Mouse (Mus musculus): Measurements from ENCODE around the gene Cd27. TPM values are rescaled to one million over a fixed set of nuclear protein-coding genes. Genes with fewer than 3 reads are reported as not detected.
A peak's percentile ranks its signal among the peaks of the same experiment; 100 is the strongest.

Gene Cd27
- polyA plus RNA-seq, 1 experiment from 2014 or later, result 0.24 TPM

- DNase-seq (ENCODE audit: low spot score) (no peak), ATAC-seq (no peak)
- H3K9me3 ChIP-seq (replicated peaks; ENCODE audit: control insufficient read depth, low read length), result no peaks in the 10 kb centered on the region
- no peak overlapping the region for H3K4me3 ChIP-seq (ENCODE audit: low read depth, low read length)
- WGBS, result 87% methylated on average over 6 of the region's 6 CpGs
- 0 out of 2 replicates have a peak, but pooled peaks cover 3% of the 10 kb centered on the region for H3K27me3 ChIP-seq (replicated peaks; ENCODE audit: control insufficient read depth, insufficient read depth, low read length)
- H3K36me3 ChIP-seq (ENCODE audit: control insufficient read depth, insufficient read depth, low read length), result no peaks in the 10 kb centered on the region
- H3K4me1 ChIP-seq (ENCODE audit: control insufficient read depth, insufficient read depth, low read length), result peaks cover 4% of the 10 kb centered on the region; the same call in 1 of the 2 replicates
- H3K4me2 ChIP-seq (ENCODE audit: low read length), result no peak overlapping the region
- no peak overlapping the region for H3K27ac ChIP-seq (ENCODE audit: low read depth, low read length)
- no peak overlapping the region for H3K9ac ChIP-seq (ENCODE audit: low read length)
These were observed 23.1 kb downstream of the Cd27 start for GRCm38 (mm10) chr6:125213715-125214114.

DNA sequence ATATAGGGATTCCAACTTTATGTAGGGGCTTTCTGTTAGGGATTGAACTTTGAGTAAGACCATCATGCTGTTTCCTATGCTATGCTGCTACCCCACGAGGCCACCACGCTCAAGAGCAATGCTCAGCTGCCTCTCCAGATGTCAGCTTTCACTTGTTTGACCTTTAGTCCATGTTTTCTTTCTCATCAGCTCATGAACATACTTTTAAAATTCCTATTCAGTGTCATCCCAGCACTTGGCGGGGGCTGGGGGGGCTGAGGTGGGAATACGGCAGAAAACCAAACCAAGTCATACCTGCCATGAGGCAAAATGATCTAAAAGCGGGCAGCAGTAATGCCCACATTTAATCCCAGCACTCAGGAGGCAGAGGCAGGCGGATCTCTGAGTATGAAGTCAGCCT is 23.7 kb downstream of the Cd27 start:
- Histone ChIP-seq H3K27ac (ENCODE audit: low read depth, low read length) (no peak overlapping the region), H3K4me1 (ENCODE audit: control insufficient read depth, insufficient read depth, low read length) (peaks cover 4% of the 10 kb centered on the region; the same call in 1 of the 2 replicates), H3K9ac (ENCODE audit: low read length) (no peak overlapping the region), H3K4me3 (ENCODE audit: low read depth, low read length) (no peak overlapping the region), H3K4me2 (ENCODE audit: low read length) (no peak overlapping the region), H3K27me3 (replicated peaks; ENCODE audit: control insufficient read depth, insufficient read depth, low read length) (0 out of 2 replicates have a peak, but pooled peaks cover 3% of the 10 kb centered on the region), H3K36me3 (ENCODE audit: control insufficient read depth, insufficient read depth, low read length) (no peaks in the 10 kb centered on the region), H3K9me3 (replicated peaks; ENCODE audit: control insufficient read depth, low read length) (no peaks in the 10 kb centered on the region)
- DNase-seq (ENCODE audit: low spot score), result no peak
- no peak for ATAC-seq
- WGBS, result 76% methylated on average over 6 of the region's 6 CpGs

GRCm38 (mm10) chr6:125212621-125213020 is 24.2 kb downstream of the Cd27 start:
- Histone ChIP-seq H3K27me3 (replicated peaks; ENCODE audit: control insufficient read depth, insufficient read depth, low read length) (0 out of 2 replicates have a peak, but pooled peaks cover 3% of the 10 kb centered on the region), H3K27ac (ENCODE audit: low read depth, low read length) (no peak overlapping the region), H3K9ac (ENCODE audit: low read length) (no peak overlapping the region), H3K36me3 (ENCODE audit: control insufficient read depth, insufficient read depth, low read length) (no peaks in the 10 kb centered on the region), H3K4me3 (ENCODE audit: low read depth, low read length) (no peak overlapping the region), H3K4me1 (ENCODE audit: control insufficient read depth, insufficient read depth, low read length) (peaks cover 4% of the 10 kb centered on the region; the same call in 1 of the 2 replicates), H3K4me2 (ENCODE audit: low read length) (no peak overlapping the region), H3K9me3 (replicated peaks; ENCODE audit: control insufficient read depth, low read length) (no peaks in the 10 kb centered on the region)
- DNase-seq (ENCODE audit: low spot score), result no peak
- no peak for ATAC-seq
- WGBS, result 53% methylated on average over 2 of the region's 2 CpGs

- DNase-seq (ENCODE audit: low spot score) (no peak), ATAC-seq (no peak)
- WGBS, result 86% methylated on average over 1 of the region's 1 CpGs
- H3K9me3 ChIP-seq (replicated peaks; ENCODE audit: control insufficient read depth, low read length), result no peaks in the 10 kb centered on the region
- no peak overlapping the region for H3K27ac ChIP-seq (ENCODE audit: low read depth, low read length)
- H3K9ac ChIP-seq (ENCODE audit: low read length), result no peak overlapping the region
- H3K27me3 ChIP-seq (replicated peaks; ENCODE audit: control insufficient read depth, insufficient read depth, low read length), result 0 out of 2 replicates have a peak, but pooled peaks cover 3% of the 10 kb centered on the region
- H3K4me2 ChIP-seq (ENCODE audit: low read length), result no peak overlapping the region
- no peaks in the 10 kb centered on the region for H3K36me3 ChIP-seq (ENCODE audit: control insufficient read depth, insufficient read depth, low read length)
- H3K4me1 ChIP-seq (ENCODE audit: control insufficient read depth, insufficient read depth, low read length), result no peaks in the 10 kb centered on the region
- H3K4me3 ChIP-seq (ENCODE audit: low read depth, low read length), result no peak overlapping the region
These were observed 26.4 kb downstream of the Cd27 start for GRCm38 (mm10) chr6:125210436-125210835.

GRCm38 (mm10) chr6:125197166-125197565 is 39.6 kb downstream of the Cd27 start:
- no peak overlapping the region for H3K27ac ChIP-seq (ENCODE audit: low read depth, low read length)
- DNase-seq (ENCODE audit: low spot score) (no peak), ATAC-seq (no peak)
- H3K4me1 ChIP-seq (ENCODE audit: control insufficient read depth, insufficient read depth, low read length), result peaks cover 5% of the 10 kb centered on the region
- H3K4me3 ChIP-seq (ENCODE audit: low read depth, low read length), result no peak overlapping the region
- peaks cover 20% of the 10 kb centered on the region for H3K36me3 ChIP-seq (ENCODE audit: control insufficient read depth, insufficient read depth, low read length)
- H3K9ac ChIP-seq (ENCODE audit: low read length), result no peak overlapping the region
- H3K9me3 ChIP-seq (replicated peaks; ENCODE audit: control insufficient read depth, low read length), result no peaks in the 10 kb centered on the region
- 85% methylated on average over 5 of the region's 5 CpGs for whole genome bisulfite sequencing
- no peak overlapping the region for H3K4me2 ChIP-seq (ENCODE audit: low read length)
- H3K27me3 ChIP-seq (replicated peaks; ENCODE audit: control insufficient read depth, insufficient read depth, low read length), result no peaks in the 10 kb centered on the region

GRCm38 (mm10) chr6:125196301-125196700 is 40.5 kb downstream of the Cd27 start:
- WGBS, result 40% methylated on average over 3 of the region's 3 CpGs
- no peak overlapping the region for H3K4me3 ChIP-seq (ENCODE audit: low read depth, low read length)
- ATAC-seq, result no peak
- H3K27me3 ChIP-seq (replicated peaks; ENCODE audit: control insufficient read depth, insufficient read depth, low read length), result no peaks in the 10 kb centered on the region
- peaks cover 5% of the 10 kb centered on the region for H3K4me1 ChIP-seq (ENCODE audit: control insufficient read depth, insufficient read depth, low read length)
- no peak overlapping the region for H3K4me2 ChIP-seq (ENCODE audit: low read length)
- no peak overlapping the region for H3K27ac ChIP-seq (ENCODE audit: low read depth, low read length)
- H3K36me3 ChIP-seq (ENCODE audit: control insufficient read depth, insufficient read depth, low read length), result peaks cover 20% of the 10 kb centered on the region
- H3K9me3 ChIP-seq (replicated peaks; ENCODE audit: control insufficient read depth, low read length), result no peaks in the 10 kb centered on the region
- H3K9ac ChIP-seq (ENCODE audit: low read length), result no peak overlapping the region
- no peak for DNase-seq (ENCODE audit: low spot score)

DNA sequence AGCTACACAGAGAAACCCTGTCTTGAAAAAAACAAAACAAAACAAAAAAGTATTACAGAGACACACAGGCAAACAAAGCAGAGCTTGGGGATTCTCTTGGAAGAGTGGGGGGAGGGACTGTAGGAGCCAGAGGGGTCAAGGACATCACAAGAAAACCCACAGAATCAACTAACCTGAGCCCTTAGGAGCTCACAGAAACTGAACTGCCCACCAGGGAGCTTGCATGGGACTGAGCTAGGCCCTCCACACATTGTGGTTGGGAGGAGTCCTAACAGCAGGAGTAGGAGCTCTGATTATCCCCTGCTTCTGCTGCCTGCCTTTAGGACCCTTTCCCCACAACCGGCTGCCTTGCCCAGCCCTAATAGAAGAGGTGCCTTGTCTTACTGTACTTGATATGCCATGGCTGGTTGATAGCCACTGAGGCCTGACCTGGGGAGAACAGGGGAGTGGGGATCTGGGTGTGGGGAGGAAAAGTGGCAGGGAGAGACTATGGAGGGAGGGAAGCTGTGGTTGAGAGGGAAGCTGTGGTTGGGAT is 41.2 kb downstream of the Cd27 start:
- Histone ChIP-seq H3K27me3 (replicated peaks; ENCODE audit: control insufficient read depth, insufficient read depth, low read length) (no peaks in the 10 kb centered on the region), H3K4me1 (ENCODE audit: control insufficient read depth, insufficient read depth, low read length) (peaks cover 5% of the 10 kb centered on the region), H3K36me3 (ENCODE audit: control insufficient read depth, insufficient read depth, low read length) (peaks cover 20% of the 10 kb centered on the region), H3K27ac (ENCODE audit: low read depth, low read length) (no peak overlapping the region), H3K9ac (ENCODE audit: low read length) (0 out of 2 replicates have a peak overlapping the region, but pooled peaks have one; percentile 8), H3K4me2 (ENCODE audit: low read length) (no peak overlapping the region), H3K4me3 (ENCODE audit: low read depth, low read length) (no peak overlapping the region), H3K9me3 (replicated peaks; ENCODE audit: control insufficient read depth, low read length) (no peaks in the 10 kb centered on the region)
- no peak for DNase-seq (ENCODE audit: low spot score)
- WGBS, result 35% methylated on average over 1 of the region's 1 CpGs
- ATAC-seq, result no peak

- H3K9ac ChIP-seq (ENCODE audit: low read length), result no peak overlapping the region
- DNase-seq (ENCODE audit: low spot score) (no peak), ATAC-seq (no peak)
- no peaks in the 10 kb centered on the region for H3K27me3 ChIP-seq (replicated peaks; ENCODE audit: control insufficient read depth, insufficient read depth, low read length)
- 0 out of 2 replicates have a peak overlapping the region, but pooled peaks have one; percentile 84 for H3K4me2 ChIP-seq (ENCODE audit: low read length)
- H3K36me3 ChIP-seq (ENCODE audit: control insufficient read depth, insufficient read depth, low read length), result peaks cover 28% of the 10 kb centered on the region
- H3K4me3 ChIP-seq (ENCODE audit: low read depth, low read length), result no peak overlapping the region
- no peak overlapping the region for H3K27ac ChIP-seq (ENCODE audit: low read depth, low read length)
- peaks cover 7% of the 10 kb centered on the region for H3K4me1 ChIP-seq (ENCODE audit: control insufficient read depth, insufficient read depth, low read length)
- no peaks in the 10 kb centered on the region for H3K9me3 ChIP-seq (replicated peaks; ENCODE audit: control insufficient read depth, low read length)
- WGBS, result 88% methylated on average over 7 of the region's 7 CpGs
These were observed 43.4 kb downstream of the Cd27 start for GRCm38 (mm10) chr6:125193390-125193789.

- peaks cover 7% of the 10 kb centered on the region for H3K4me1 ChIP-seq (ENCODE audit: control insufficient read depth, insufficient read depth, low read length)
- 0 out of 2 replicates have a peak overlapping the region, but pooled peaks have one; percentile 99 for H3K27ac ChIP-seq (ENCODE audit: low read depth, low read length)
- H3K9ac ChIP-seq (ENCODE audit: low read length), result peak overlapping the region; percentile 81
- H3K36me3 ChIP-seq (ENCODE audit: control insufficient read depth, insufficient read depth, low read length), result peaks cover 34% of the 10 kb centered on the region
- 43% methylated on average over 5 of the region's 5 CpGs for WGBS
- H3K27me3 ChIP-seq (replicated peaks; ENCODE audit: control insufficient read depth, insufficient read depth, low read length), result no peaks in the 10 kb centered on the region
- no peaks in the 10 kb centered on the region for H3K9me3 ChIP-seq (replicated peaks; ENCODE audit: control insufficient read depth, low read length)
- peak overlapping the region; percentile 51 for H3K4me3 ChIP-seq (ENCODE audit: low read depth, low read length)
- ATAC-seq (no peak), DNase-seq (ENCODE audit: low spot score) (no peak)
- H3K4me2 ChIP-seq (ENCODE audit: low read length), result peak overlapping the region; percentile 84
These were observed 44.0 kb downstream of the Cd27 start for GRCm38 (mm10) chr6:125192841-125193240.

Data from forebrain, embryonic 14.5 days (tissue).